Mouse (Mus musculus): ENCODE measurements at regions not wholly inside any gene's neighbourhood (a gene's known extent, or its start where the extent isn't known, plus 50 kb on each side); places are given as distances from the start of the nearest gene placed in this dataset.
A peak's percentile ranks its signal among the peaks of the same experiment; 100 is the strongest.

- no peak for DNase-seq (ENCODE audit: low read depth, low spot score)
Observed at GRCm38 (mm10) chr5:60599460-60600299, 1208.9 kb upstream of the G6pd2 start.

DNA sequence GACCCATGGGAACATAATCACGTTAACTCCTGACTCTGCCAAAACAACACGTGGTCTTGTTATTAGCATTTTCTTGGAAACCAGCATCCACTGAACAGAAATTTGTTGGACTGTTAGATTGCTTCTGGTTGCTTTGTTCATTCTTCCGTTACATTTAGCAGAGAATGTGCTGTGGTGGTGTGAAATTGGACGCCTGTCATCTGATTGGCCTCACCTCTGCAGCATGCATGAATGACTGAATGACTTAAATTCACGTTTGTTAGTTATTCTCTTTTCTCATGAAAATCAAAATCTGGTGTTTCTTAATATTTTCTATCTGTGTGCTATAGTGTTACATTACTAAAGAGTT lies 1208.3 kb upstream of the G6pd2 start:
- no peak for DNase-seq (ENCODE audit: low read depth, low spot score)

GRCm38 (mm10) chr5:60608943-60609614 lies 1199.5 kb upstream of the G6pd2 start:
- DNase-seq (ENCODE audit: low read depth, low spot score), result peak; percentile 47

Data from ZHBTc4 (cell line).